Mouse (Mus musculus) ES-Bruce4 (cell line): ENCODE data around the gene E130218I03Rik.

Experiments
- CTCF ChIP-seq: IDR thresholded peaks from one replicate; pipeline ENCODE4 v1.8.1; 2011; ENCODE audit warnings: low read depth, low read length
- POLR2A ChIP-seq: IDR thresholded peaks from one replicate; pipeline ENCODE4 v1.8.1; 2011; ENCODE audit warnings: low read length; ENCODE audit not compliant: insufficient read depth

DNA sequence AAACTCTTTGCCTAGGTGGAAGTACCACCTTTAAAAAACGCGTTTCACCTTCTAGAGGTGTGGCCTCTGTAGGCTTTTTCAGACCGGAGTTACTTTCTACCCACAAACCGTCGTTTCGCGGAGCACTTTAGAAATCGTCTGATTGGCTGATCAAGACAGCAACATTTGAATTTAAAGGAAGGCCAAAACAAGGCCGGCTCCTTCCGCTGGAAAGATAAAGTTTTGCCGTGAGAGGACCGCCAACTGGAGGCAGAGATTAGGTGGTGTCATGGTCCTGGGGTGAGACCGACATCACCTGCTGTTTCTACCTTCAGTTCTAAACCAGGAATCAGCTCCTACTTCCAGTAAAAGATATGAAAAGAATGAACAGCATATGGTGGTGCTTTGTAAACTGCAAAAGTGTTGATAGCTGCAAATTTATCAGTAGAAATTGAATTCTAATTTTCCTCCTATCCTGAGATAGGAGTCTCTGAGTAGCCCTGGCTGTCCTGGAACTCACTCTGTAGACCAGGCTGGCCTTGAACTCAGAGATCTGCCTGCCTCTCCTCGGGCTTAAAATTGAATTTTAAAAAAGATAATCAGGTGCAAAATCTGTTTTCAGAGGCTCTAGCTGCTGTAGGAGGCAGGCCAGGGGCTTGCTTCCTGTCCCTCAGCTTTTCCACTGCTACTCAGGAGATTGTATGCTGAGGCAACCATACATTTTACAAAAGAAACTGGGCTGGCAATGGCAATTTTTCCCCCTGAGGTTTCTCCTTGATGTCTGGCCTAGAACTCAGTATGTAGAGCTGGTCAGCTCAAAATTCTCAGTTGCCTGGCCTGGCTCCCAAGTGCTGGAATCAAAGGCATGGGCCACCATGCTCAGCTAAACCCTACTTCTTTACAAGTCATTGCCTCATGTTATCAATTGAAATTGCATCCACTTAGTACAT lies 30.2 kb downstream of the E130218I03Rik start:
- TF ChIP-seq CTCF (no peak), POLR2A (no peak)
